ENCODE assay signal across 7 mouse cellular contexts in the genomic region with DNA sequence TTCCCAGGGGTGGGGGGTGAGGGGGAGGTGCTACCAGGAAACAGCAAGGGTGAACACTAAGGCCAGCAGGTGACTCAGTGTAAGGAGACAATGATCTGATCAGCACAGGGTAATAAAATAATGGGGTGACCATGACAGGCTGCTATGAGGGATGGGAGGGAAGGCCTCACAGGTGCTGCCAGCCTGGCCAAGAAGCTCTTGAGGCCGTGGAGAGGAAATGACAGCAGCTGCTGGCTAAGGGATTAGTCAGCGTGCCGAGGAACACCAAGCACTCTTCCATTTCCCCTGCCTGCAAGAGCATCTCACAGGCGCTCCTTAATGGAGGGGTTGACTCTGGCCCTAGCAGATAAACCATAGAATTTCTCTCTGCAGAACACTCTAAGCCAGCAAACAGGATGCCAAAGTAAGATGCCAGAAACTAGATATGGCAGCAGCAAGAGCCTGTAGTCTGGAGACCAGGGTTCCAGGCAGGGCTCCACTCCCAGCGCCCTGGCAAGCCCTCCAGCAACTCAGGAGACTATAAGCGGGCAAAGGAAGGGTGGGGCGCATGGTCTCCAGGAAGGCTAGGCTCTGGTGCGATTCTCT. TPM values are rescaled to one million over a fixed set of nuclear protein-coding genes. Genes with fewer than 3 reads are reported as not detected.
A peak's percentile ranks its signal among the peaks of the same experiment; 100 is the strongest.
DNase-seq lines count a peak whose midpoint lies in the region; ATAC-seq lines count a peak whose summit lies in the region.

No protein-coding gene starts in this region.

- 73% methylated on average over 8 of the region's 8 CpGs for WGBS in midbrain, embryonic 13.5 days
- 70% methylated on average over 8 of the region's 8 CpGs for WGBS in midbrain, embryonic 11.5 days
- 66% methylated on average over 8 of the region's 8 CpGs for WGBS in hindbrain, embryonic 16.5 days
- WGBS in midbrain, embryonic 16.5 days: 62% methylated on average over 8 of the region's 8 CpGs

- no peaks in the 10 kb centered on the region for H3K9me3 ChIP-seq in midbrain, embryonic 13.5 days
- no peaks in the 10 kb centered on the region for H3K9me3 ChIP-seq in midbrain, embryonic 11.5 days (ENCODE audit: control insufficient read depth, low read length)
- H3K9me3 ChIP-seq in hindbrain, embryonic 16.5 days (ENCODE audit: control insufficient read depth, low read length): no peaks in the 10 kb centered on the region
- no peaks in the 10 kb centered on the region for H3K9me3 ChIP-seq in midbrain, embryonic 16.5 days (replicated peaks; ENCODE audit: control insufficient read depth, low read length, poor library complexity, severe bottlenecking)

- peaks cover 14% of the 10 kb centered on the region for H3K4me1 ChIP-seq in midbrain, embryonic 13.5 days (replicated peaks)
- no peaks in the 10 kb centered on the region for H3K4me1 ChIP-seq in midbrain, embryonic 11.5 days (ENCODE audit: control insufficient read depth, insufficient read depth, low read length)
- peaks cover 12% of the 10 kb centered on the region for H3K4me1 ChIP-seq in hindbrain, embryonic 16.5 days (ENCODE audit: control insufficient read depth, insufficient read depth, low read depth, low read length)
- H3K4me1 ChIP-seq in midbrain, embryonic 16.5 days (ENCODE audit: control insufficient read depth, insufficient read depth, low read length): peaks cover 8% of the 10 kb centered on the region

- H3K27me3 ChIP-seq in midbrain, embryonic 13.5 days: no peaks in the 10 kb centered on the region
- H3K27me3 ChIP-seq in midbrain, embryonic 11.5 days (ENCODE audit: control insufficient read depth, insufficient read depth, low read length): no peaks in the 10 kb centered on the region
- no peaks in the 10 kb centered on the region for H3K27me3 ChIP-seq in hindbrain, embryonic 16.5 days (replicated peaks; ENCODE audit: control insufficient read depth, insufficient read depth, low read length)
- H3K27me3 ChIP-seq in midbrain, embryonic 16.5 days (ENCODE audit: control insufficient read depth, insufficient read depth, low read depth, low read length): no peaks in the 10 kb centered on the region

- no peak overlapping the region for H3K4me3 ChIP-seq in midbrain, embryonic 13.5 days (replicated peaks)
- no peak overlapping the region for H3K4me3 ChIP-seq in midbrain, embryonic 11.5 days (ENCODE audit: low read depth, low read length)
- no peak overlapping the region for H3K4me3 ChIP-seq in hindbrain, embryonic 16.5 days (ENCODE audit: low read length)
- no peak overlapping the region for H3K4me3 ChIP-seq in midbrain, embryonic 16.5 days (ENCODE audit: low read depth, low read length)

- peak; percentile 55; the same call in 1 of the 2 replicates for ATAC-seq in midbrain, embryonic 13.5 days
- no peak for ATAC-seq in midbrain, embryonic 11.5 days (ENCODE audit: low FRiP score)
- ATAC-seq in hindbrain, embryonic 16.5 days: 0 out of 2 replicates have a peak, but pooled peaks have one; percentile 41
- no peak for ATAC-seq in midbrain, embryonic 16.5 days

- no peaks in the 10 kb centered on the region for H3K36me3 ChIP-seq in midbrain, embryonic 13.5 days
- H3K36me3 ChIP-seq in midbrain, embryonic 11.5 days (ENCODE audit: control insufficient read depth, insufficient read depth, low read length): no peaks in the 10 kb centered on the region
- H3K36me3 ChIP-seq in hindbrain, embryonic 16.5 days (ENCODE audit: control insufficient read depth, insufficient read depth, low read length): no peaks in the 10 kb centered on the region
- H3K36me3 ChIP-seq in midbrain, embryonic 16.5 days (ENCODE audit: control insufficient read depth, insufficient read depth, low read length): no peaks in the 10 kb centered on the region

- 0 out of 2 replicates have a peak overlapping the region, but pooled peaks have one; percentile 20 for H3K27ac ChIP-seq in midbrain, embryonic 13.5 days
- no peak overlapping the region for H3K27ac ChIP-seq in midbrain, embryonic 11.5 days (ENCODE audit: low read depth, low read length)
- H3K27ac ChIP-seq in hindbrain, embryonic 16.5 days (ENCODE audit: low read depth, low read length): peak overlapping the region; percentile 48; the same call in 1 of the 2 replicates
- peak overlapping the region; percentile 3; the same call in 1 of the 2 replicates for H3K27ac ChIP-seq in midbrain, embryonic 16.5 days (ENCODE audit: low read length)

- H3K4me2 ChIP-seq in midbrain, embryonic 13.5 days (replicated peaks): no peak overlapping the region
- no peak overlapping the region for H3K4me2 ChIP-seq in midbrain, embryonic 11.5 days
- no peak overlapping the region for H3K4me2 ChIP-seq in hindbrain, embryonic 16.5 days (ENCODE audit: low read length)
- H3K4me2 ChIP-seq in midbrain, embryonic 16.5 days (ENCODE audit: low read length): no peak overlapping the region

- no peak for DNase-seq in midbrain, embryonic 11.5 days (ENCODE audit: low spot score, missing footprints)
- DNase-seq in cerebellum, postnatal 14 days: peak; percentile 51 to 58
- DNase-seq in testis, postnatal 14 days (ENCODE audit: low spot score): no peak
- no peak for DNase-seq in ovary, postnatal 36 days (ENCODE audit: low spot score)

- no peak overlapping the region for H3K9ac ChIP-seq in midbrain, embryonic 13.5 days (replicated peaks)
- no peak overlapping the region for H3K9ac ChIP-seq in midbrain, embryonic 11.5 days (ENCODE audit: low read length)
- H3K9ac ChIP-seq in hindbrain, embryonic 16.5 days (ENCODE audit: low read depth, low read length): no peak overlapping the region
- H3K9ac ChIP-seq in midbrain, embryonic 16.5 days (ENCODE audit: low read depth, low read length): no peak overlapping the region

RNA-seq across cellular contexts. Expression of a gene that starts 58.9 kb away (rescaled TPM):
- 93.4 and 94.6 TPM in 2 replicates for polyA plus RNA-seq in midbrain, embryonic 13.5 days (2015; fragmentation: Nextera tagmentation; extraction: Ambion mirVana)
- polyA plus RNA-seq in midbrain, embryonic 11.5 days (2014; fragmentation: Nextera tagmentation; extraction: Ambion mirVana): 33.1 and 34.0 TPM in 2 replicates
- polyA plus RNA-seq in hindbrain, embryonic 16.5 days (2015; fragmentation: Nextera tagmentation; extraction: Ambion mirVana): 97.0 and 114 TPM in 2 replicates
- polyA plus RNA-seq in midbrain, embryonic 16.5 days (2015; fragmentation: Nextera tagmentation; extraction: Ambion mirVana): 107 and 108 TPM in 2 replicates

Comparison
In these comparisons a context has a peak if more than half of its experiments do, and no peak if none do; other contexts are left out.
1. ATAC-seq: peak in midbrain, embryonic 13.5 days (single experiment) and hindbrain, embryonic 16.5 days (single experiment); none in midbrain, embryonic 11.5 days (single experiment) and midbrain, embryonic 16.5 days (single experiment).
2. DNase-seq: peak in cerebellum, postnatal 14 days (2 of 2); none in midbrain, embryonic 11.5 days (single experiment), testis, postnatal 14 days (single experiment) and ovary, postnatal 36 days (single experiment).